In genomic region chr19:32916507-32917280, GRCm38 (mm10) we compare ENCODE assay signal across 24 mouse cellular contexts.
DNase-seq lines count a peak whose midpoint lies in the region; ATAC-seq and TF ChIP-seq lines count a peak whose summit lies in the region.
"Had no signal": no experiment of that assay in that cellular context is flagged by ENCODE, and none has a peak within 500 bp of the region (broad histone marks: within the 10 kb centered on the region; RNA-seq: fewer than 3 reads in every experiment).

No protein-coding gene starts in this region.

- DNase-seq in kidney, postnatal 25 days = no peak
- peak; percentile 5 for DNase-seq in lung, embryonic 14.5 days
- no peak for DNase-seq in lung, postnatal 36 days
- DNase-seq in urinary bladder, postnatal 14 days (ENCODE audit: low spot score) = no peak
- DNase-seq: adrenal gland, postnatal 10 days; adrenal gland, postnatal 36 days; B cell, adult 2 months; cerebellum, adult 18-20 months; cerebellum, adult 9-10 months; cerebellum, postnatal 14 days; gastrocnemius, postnatal 10 days; gastrocnemius, postnatal 36 days; heart, adult 2 months had no signal

- no peak overlapping the region for H3K27ac ChIP-seq in kidney, embryonic 15.5 days
- H3K27ac ChIP-seq in lung, embryonic 14.5 days (ENCODE audit: low read depth) = no peak overlapping the region
- H3K27ac ChIP-seq in intestine, embryonic 15.5 days = no peak overlapping the region
- no peak overlapping the region for H3K27ac ChIP-seq in intestine, postnatal 0 days (ENCODE audit: low read depth, low read length)
- H3K27ac ChIP-seq: forebrain, embryonic 10.5 days; forebrain, embryonic 13.5 days; heart, adult 2 months; heart, embryonic 10.5 days; hindbrain, embryonic 12.5 days had no signal

- no peak overlapping the region for H3K4me3 ChIP-seq in kidney, embryonic 15.5 days (replicated peaks)
- no peak overlapping the region for H3K4me3 ChIP-seq in lung, embryonic 14.5 days (ENCODE audit: low read depth, low read length)
- no peak overlapping the region for H3K4me3 ChIP-seq in intestine, embryonic 15.5 days (replicated peaks)
- no peak overlapping the region for H3K4me3 ChIP-seq in intestine, postnatal 0 days (ENCODE audit: low read depth, low read length)
- H3K4me3 ChIP-seq: forebrain, embryonic 10.5 days; forebrain, embryonic 13.5 days; heart, adult 2 months; heart, embryonic 10.5 days; hindbrain, embryonic 12.5 days had no signal

- H3K9ac ChIP-seq in kidney, embryonic 15.5 days = no peak overlapping the region
- no peak overlapping the region for H3K9ac ChIP-seq in lung, embryonic 14.5 days
- H3K9ac ChIP-seq in intestine, embryonic 15.5 days = no peak overlapping the region
- no peak overlapping the region for H3K9ac ChIP-seq in intestine, postnatal 0 days (ENCODE audit: low read depth, low read length)
- H3K9ac ChIP-seq: forebrain, embryonic 13.5 days; hindbrain, embryonic 12.5 days had no signal

- H3K9me3 ChIP-seq in kidney, embryonic 15.5 days (replicated peaks) = no peaks in the 10 kb centered on the region
- no peaks in the 10 kb centered on the region for H3K9me3 ChIP-seq in lung, embryonic 14.5 days (ENCODE audit: low read depth, low read length)
- H3K9me3 ChIP-seq in intestine, embryonic 15.5 days = no peaks in the 10 kb centered on the region
- no peaks in the 10 kb centered on the region for H3K9me3 ChIP-seq in intestine, postnatal 0 days (ENCODE audit: control insufficient read depth)
- H3K9me3 ChIP-seq: forebrain, embryonic 10.5 days; forebrain, embryonic 13.5 days; G1E; heart, embryonic 10.5 days; hindbrain, embryonic 12.5 days had no signal

- 48% methylated on average over 8 of the region's 8 CpGs for WGBS in kidney, embryonic 15.5 days
- 61% methylated on average over 8 of the region's 8 CpGs for WGBS in lung, embryonic 14.5 days
- WGBS in intestine, embryonic 15.5 days = 65% methylated on average over 8 of the region's 8 CpGs
- 55% methylated on average over 8 of the region's 8 CpGs for WGBS in intestine, postnatal 0 days

- H3K36me3 ChIP-seq in kidney, embryonic 15.5 days = no peaks in the 10 kb centered on the region
- no peaks in the 10 kb centered on the region for H3K36me3 ChIP-seq in lung, embryonic 14.5 days (ENCODE audit: insufficient read depth)
- no peaks in the 10 kb centered on the region for H3K36me3 ChIP-seq in intestine, embryonic 15.5 days
- H3K36me3 ChIP-seq in intestine, postnatal 0 days (ENCODE audit: control insufficient read depth, insufficient read depth) = no peaks in the 10 kb centered on the region
- H3K36me3 ChIP-seq: forebrain, embryonic 10.5 days; G1E; heart, embryonic 10.5 days; hindbrain, embryonic 12.5 days had no signal

- TF ChIP-seq CTCF in lung, embryonic 14.5 days (IDR thresholded peaks at IDR 0.05; ENCODE audit: low read depth) = no peak
- no peak for TF ChIP-seq CTCF in intestine, postnatal 0 days (IDR thresholded peaks at IDR 0.05; ENCODE audit: low read depth)

- no peaks in the 10 kb centered on the region for H3K27me3 ChIP-seq in kidney, embryonic 15.5 days
- no peaks in the 10 kb centered on the region for H3K27me3 ChIP-seq in lung, embryonic 14.5 days (ENCODE audit: insufficient read depth, low read length)
- no peaks in the 10 kb centered on the region for H3K27me3 ChIP-seq in intestine, embryonic 15.5 days (replicated peaks)
- H3K27me3 ChIP-seq in intestine, postnatal 0 days (replicated peaks; ENCODE audit: control insufficient read depth, insufficient read depth, low read length) = no peaks in the 10 kb centered on the region
- H3K27me3 ChIP-seq: CH12.LX; forebrain, embryonic 13.5 days; hindbrain, embryonic 12.5 days; Patski had no signal

- no peak overlapping the region for H3K4me2 ChIP-seq in kidney, embryonic 15.5 days
- H3K4me2 ChIP-seq in lung, embryonic 14.5 days = no peak overlapping the region
- H3K4me2 ChIP-seq in intestine, embryonic 15.5 days (replicated peaks) = no peak overlapping the region
- H3K4me2 ChIP-seq in intestine, postnatal 0 days (replicated peaks; ENCODE audit: low read depth) = no peak overlapping the region
- H3K4me2 ChIP-seq: forebrain, embryonic 13.5 days; hindbrain, embryonic 12.5 days had no signal

- peaks cover 7% of the 10 kb centered on the region; the same call in 1 of the 2 replicates for H3K4me1 ChIP-seq in kidney, embryonic 15.5 days
- H3K4me1 ChIP-seq in lung, embryonic 14.5 days (ENCODE audit: insufficient read depth) = no peaks in the 10 kb centered on the region
- no peaks in the 10 kb centered on the region for H3K4me1 ChIP-seq in intestine, embryonic 15.5 days (replicated peaks)
- no peaks in the 10 kb centered on the region for H3K4me1 ChIP-seq in intestine, postnatal 0 days (replicated peaks; ENCODE audit: control insufficient read depth, insufficient read depth, low read length)
- H3K4me1 ChIP-seq: forebrain, embryonic 13.5 days; hindbrain, embryonic 12.5 days had no signal

- ATAC-seq in kidney, embryonic 15.5 days (replicated peaks; ENCODE audit: low FRiP score) = peak; percentile 68
- no peak for ATAC-seq in lung, embryonic 14.5 days (ENCODE audit: insufficient read depth)
- peak; percentile 55; the same call in 1 of the 2 replicates for ATAC-seq in intestine, embryonic 15.5 days
- ATAC-seq in intestine, postnatal 0 days = peak; percentile 31
- ATAC-seq: forebrain, embryonic 13.5 days; forebrain, embryonic 16.5 days; Patski had no signal
